Mouse (Mus musculus) natural killer cell, adult 2 months (primary cell): ENCODE measurements around the gene Xxylt1.
A peak's percentile ranks its signal among the peaks of the same experiment; 100 is the strongest.
"Not testable (repeated sequence)": the region's sequence is repeated elsewhere in the genome, so short reads cannot be mapped to it uniquely, and the experiment has no call there.

Source experiments
- DNase-seq, 2 experiments: peaks; one replicate each; pipeline ENCODE4 v3.0.0; 2022; ENCODE audit warnings: low spot score in 2 of 2

Gene Xxylt1

DNA sequence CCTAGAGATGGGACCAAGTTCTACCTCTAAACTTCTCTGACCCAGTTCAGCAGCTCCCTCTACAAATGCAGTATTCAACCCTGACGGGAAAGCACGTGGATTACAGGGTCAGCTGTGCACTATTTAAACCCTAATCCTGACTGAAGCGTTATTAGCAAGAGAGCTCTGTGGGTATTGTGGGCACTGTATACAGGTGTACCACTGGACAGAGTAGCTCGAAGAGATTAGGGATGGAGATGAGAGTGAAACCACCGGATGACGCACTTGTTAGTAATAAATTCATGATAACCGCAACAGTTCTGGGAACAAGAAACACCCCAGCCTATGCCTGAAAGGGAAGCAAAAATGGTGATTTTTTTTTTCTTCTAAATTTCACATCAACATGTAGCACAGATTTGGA is 57.0 kb downstream of the Xxylt1 start:
- no peak for DNase-seq

DNA sequence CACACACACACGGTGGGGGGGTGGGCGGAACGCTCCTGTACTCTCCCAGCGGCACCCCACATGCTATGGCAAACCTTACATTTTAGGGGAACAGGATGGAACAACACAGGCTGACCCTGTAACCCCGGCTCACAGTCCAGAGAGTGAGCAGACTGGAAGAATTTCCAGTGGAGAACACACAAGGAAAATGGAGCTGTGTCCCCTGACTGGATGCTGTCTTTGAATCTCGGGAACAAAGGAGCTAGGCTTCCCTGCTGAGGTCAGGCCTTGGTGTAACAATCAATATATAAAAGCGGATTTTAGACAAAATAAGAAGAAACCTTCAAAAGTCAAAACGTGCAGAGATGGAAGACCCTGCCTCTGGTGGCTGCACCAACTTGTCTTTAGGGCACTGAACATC is 57.4 kb downstream of the Xxylt1 start:
- DNase-seq, result no peak

DNA sequence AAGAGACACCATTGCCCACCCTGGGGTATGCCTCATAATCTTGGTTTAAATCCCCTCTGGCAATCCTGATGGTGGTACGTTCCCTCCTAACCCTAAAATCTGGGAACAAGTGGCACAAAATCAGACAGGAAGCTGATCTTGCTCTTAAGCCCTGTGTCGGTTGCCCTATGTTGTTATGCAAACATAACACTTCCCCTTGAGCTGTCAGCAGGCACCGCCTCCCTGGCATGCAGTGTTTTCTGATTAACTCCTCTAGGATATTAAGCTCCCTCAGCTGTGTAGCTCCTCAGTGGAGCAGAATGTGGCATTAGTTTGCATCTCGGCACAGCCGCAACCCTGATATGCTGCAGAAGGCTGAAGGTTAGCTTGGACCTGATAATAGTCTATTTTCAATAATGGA is 58.9 kb downstream of the Xxylt1 start:
- DNase-seq, result no peak

DNA sequence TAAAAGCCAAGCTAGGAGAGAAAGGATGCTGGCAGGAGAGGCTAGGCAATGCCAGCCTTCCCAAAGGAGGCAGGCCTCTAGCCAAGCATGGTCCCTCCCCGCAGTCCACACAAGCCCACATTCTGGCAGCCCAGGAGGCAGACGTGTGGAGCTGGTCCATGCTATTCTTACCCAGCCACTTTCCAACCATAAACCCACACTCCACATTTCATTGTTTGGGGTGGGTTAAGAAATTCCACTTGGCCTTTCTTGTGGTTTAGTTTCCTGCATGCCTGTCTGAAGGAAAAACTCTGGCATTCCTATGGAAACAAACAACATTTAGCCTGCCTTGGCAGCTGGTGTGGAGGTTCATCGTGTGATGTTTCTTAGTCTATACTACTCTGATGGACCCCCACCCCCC is 61.7 kb downstream of the Xxylt1 start:
- DNase-seq, result no peak

DNA sequence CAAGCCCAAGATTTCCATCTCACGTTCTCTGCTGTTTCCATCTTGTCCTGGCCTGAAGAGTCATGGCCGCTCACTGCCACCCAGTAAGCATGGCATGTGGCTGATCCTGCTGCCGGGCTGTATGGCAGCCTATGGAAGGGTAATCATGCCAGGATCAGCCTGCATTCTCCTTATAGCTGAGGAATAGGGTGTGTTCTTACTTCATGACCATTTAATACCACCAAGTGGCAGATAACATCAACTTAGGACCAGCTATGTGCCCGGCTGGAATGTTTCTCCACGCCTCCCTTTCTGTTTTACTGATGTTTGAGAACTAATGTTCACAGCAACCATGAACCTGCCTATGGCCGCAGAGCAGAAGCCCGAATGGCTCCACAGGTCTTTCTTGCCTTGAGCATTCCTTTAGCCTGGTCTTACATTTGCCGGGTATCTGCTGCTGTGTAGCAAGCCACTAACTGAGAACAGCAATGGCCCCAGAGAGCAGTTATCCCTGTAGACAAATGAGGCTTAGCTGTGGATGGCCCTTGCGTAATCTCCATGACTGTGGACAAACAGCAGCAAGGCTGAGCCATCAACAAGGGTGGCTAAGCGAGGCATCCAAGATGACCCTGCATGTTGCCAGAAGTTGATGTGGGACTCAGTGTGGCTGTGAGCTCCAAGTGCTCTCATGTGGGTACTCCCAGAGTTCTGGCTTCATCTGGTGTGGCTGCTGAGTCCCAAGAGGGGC is 63.4 kb downstream of the Xxylt1 start:
- no peak for DNase-seq

DNA sequence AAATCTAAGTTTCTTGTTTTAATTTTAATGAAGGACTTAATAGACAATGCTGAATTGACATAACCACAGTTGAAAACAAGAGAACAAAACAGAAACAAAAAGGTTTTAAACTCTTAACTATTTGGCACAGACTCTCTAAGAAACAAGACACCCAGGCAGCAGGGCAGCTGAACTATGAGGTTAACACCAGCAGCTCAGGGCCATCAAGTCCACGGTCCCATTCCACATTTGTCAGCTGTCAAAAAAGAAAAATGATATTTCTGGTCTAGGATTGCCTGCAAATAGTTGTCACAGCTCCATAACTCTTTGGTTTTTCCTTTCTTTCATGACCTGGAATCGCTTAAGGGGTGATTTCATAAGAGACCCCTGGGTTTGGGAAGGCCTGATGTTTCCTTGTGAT is 64.6 kb downstream of the Xxylt1 start:
- no peak for DNase-seq

DNA sequence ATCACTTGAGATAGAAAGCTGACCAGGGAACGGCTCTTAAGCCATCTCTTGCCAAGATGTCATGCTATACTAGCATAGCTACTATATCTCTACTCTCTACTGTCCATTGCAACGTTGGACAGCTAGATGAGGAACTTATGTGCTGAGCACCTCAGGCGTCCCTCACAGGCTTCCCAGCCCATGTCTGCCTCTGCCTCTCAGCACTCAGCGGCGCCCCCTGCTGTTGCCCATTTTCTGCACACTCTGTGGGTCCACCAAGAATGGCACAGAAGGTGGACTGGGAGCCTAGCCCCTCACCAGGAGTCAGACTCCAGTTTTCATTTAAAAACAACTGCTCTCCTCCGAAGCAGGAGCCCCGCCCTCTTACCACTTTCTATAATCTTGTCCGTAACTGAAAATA is 65.1 kb downstream of the Xxylt1 start:
- DNase-seq, result peak in 1 of 2 experiments; percentile 48

DNA sequence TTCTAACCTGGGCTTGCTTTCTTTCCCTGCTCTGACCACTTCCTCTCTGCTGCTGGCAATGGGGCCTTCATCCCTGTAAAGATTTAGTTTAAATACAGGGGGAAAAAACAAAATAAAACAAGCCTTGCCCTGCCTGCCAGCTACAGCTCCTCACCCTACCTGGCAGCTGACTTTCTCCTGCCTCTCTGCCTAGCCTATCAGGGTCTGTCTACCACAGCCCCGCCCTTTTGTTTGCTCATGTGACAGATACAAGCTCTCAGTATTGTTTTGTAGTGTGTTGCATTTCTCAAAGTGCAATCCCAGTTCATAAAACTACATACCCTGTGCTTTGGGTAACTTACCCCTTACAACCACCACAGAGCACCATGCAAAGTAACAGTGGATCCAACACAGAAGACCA is 66.0 kb downstream of the Xxylt1 start:
- DNase-seq, result no peak

DNA sequence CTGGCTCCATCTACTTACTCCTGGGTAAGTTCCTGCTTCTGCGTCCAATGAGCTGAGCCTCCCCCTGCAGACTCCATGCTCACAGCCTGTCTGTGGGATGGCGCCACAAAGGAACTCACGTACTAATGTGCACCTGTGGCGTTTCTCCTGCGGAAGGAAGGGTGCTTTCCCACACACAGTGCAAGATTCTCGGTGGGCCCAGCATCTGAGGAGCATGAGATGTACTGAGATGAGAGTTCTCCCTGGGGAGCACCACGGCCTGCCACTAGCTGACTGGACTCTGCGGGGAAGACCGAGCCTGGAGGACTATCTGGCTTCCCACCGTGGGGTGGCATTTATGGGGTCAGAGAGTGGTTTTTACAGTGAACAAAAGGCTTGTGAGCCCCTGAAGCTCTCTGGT is 69.0 kb downstream of the Xxylt1 start:
- DNase-seq, result no peak

DNA sequence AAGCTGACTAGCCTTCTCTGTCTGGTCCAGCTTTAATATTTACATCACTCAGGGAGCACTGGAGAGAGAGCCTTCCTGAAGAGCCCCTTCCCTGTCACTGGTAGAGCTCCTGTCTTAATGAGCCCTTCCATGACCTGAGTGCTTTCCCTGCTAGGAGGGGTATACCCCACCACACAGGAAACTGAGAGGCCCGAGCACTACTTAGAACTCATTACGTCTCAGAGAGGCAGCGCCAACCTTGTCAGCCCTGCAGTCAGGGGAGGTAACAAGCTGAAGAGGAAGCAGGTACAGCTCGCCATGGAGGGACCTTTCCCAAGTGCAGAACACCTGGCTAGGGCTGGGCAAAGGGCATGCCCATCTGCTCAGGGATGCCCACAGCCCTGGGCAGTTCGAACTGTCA is 70.8 kb downstream of the Xxylt1 start:
- no peak for DNase-seq

DNA sequence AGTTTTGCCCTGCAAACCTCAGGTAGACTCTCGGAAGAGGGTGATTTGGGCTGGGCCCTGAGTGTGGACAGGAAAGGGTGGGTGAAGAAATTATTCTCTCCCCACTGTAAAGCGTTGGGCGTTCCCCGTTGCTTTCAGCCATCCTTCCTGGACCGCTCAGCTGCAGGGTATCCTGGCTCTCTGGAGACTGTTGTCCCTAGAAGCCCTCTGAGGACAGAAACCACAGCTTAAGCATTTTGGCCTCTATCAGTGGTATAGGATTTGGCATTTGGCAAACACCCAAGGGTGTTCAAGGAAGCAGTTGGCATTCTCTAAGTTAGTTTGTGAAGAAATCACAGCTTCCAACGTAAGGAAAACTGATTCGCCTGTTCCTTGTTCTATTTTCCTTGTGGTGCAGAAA is 72.9 kb downstream of the Xxylt1 start:
- no peak for DNase-seq

DNA sequence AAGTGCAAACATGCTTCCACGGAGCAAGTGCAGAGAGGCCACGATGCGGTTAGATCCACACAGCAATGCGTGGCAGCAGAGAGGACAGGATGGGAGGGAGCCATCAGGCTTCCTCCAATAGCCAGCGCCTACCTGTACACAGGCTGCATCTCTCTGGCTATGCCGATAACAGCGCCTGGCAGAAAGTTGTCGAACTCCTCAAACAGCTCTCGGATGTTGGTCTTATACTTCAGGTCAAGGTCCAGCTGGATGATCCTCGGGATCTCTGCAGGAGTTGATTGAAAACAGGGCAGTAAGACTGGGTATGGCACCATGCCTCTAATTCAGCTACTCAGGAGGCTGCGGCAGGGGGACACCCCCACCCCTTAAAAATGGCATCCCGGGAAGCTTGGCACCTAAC is 73.7 kb downstream of the Xxylt1 start:
- no peak for DNase-seq

DNA sequence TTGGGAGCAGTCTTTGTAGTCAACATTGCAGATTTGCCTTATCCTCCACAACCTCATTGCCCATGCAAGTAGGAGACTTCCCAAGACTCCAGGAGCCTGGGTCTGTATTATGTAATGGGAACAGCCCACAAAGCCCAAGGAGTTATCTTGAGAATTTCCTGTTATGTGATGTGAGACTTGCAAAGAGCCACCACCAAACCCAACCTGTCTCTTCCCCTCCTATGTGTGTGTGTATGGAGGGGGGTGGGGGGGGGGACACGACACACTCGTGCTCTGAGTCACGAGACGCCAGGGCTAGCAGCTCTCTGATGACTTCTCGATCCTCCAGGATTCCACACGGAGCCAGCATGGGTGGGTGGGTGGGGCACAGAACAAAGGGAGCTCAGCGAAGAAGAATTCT is 75.5 kb downstream of the Xxylt1 start:
- no peak for DNase-seq

DNA sequence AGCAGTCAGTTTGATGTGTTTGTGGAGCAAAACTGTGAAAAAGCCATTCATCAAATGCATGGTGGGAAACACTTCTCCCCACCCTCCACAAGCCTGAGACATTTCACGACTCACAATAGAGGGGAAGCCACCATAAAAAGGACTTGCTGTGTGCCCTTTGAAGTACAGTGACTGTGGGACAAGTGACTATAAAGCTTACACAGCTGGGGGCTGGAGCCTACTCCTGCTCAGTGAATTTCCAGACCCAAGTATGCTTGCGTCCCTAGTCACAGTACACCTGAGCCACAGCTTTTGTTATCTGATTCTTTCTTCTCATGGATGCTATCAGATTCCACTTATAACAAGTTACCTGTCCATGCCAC is 76.9 kb downstream of the Xxylt1 start:
- no peak for DNase-seq

DNA sequence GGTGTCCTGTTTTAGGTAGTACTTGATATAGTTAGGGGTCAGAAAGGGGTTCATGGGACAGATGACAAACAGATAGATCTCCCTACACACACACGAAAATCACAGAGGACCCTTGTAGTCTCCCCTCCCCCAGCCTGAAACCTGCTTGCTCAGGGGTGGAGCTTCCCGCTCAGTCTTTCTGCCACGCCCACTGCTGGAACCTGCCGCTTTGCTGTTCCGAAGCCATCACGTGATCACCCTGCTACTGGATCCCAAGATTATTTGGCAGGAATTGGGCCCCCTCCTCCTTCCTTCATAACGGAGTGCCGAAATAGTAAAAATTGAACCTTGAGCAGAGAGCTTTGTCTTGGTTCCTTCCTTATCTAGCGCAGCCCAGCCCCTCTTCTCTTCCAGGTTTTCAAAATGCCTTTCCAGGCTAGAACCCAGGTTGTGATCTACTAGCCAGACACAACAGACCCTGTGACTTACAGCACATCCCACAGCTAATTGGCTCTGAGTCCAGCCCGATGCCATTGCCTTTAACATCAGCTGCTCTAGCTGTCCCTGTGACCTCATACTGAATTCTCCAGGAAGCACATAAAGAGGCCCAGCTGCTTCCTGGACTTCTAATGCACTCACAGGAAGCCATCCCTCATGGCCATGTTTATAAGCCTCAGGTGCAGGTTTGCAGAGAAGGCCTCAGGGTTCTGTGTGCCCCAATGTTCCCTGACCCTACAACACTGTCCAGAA is 77.5 kb downstream of the Xxylt1 start:
- DNase-seq, result not testable (repeated sequence)

DNA sequence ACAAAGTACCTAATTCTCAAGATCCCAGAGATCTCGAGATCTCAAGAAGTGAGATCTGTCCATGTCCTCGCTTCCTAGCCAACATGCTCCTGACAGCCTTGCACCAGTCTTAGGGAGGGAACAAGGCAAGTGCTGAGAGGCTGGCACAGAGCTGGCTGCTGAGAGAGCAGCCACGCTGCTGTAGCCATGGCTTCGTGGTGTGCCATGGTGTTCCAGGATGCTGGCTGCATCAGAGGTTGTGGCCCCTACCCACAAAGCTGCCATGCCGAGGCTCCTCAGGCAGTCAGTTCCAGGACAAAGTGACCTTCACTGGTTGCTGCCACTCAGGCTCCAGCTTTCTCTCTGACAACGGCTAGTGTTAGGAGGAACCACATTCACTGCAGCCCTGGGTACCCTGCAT is 78.3 kb downstream of the Xxylt1 start:
- no peak for DNase-seq

DNA sequence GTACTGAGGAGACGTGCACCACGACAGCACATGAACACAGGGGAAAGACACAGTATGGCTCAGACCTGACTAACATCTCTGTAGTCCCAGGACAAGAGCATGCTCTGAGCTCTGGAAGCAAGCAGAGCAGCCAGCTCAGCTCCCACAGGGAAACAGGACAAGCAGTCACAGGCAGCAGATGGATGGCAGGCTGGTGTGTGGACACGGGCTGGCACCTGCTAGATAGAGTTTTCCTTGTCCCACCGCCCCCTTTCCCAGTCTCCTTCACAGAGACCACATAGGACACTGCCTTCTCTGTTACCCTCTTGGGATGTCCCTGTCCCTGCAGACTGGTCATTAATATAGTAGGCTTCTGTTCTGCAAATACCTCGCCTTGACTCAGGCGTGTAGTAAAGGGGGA is 79.1 kb downstream of the Xxylt1 start:
- no peak for DNase-seq

DNA sequence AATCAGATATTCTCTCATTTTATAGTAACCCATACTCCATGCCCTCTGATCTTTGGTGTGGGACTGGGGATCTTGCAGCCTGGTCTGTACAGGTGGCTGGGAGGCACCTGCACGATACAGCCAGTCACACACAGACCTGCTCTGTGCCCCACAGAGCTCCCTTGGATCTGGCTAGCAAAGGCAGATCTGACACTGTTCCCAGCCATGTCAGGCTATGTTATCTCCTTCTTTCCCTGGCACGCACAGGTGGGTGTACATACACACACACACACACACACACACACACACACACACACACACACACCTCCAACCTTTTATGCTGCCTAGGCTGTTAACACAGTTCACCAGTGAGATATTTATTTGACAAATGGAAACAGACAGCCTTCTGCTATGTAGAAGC is 82.5 kb downstream of the Xxylt1 start:
- DNase-seq, result no peak

DNA sequence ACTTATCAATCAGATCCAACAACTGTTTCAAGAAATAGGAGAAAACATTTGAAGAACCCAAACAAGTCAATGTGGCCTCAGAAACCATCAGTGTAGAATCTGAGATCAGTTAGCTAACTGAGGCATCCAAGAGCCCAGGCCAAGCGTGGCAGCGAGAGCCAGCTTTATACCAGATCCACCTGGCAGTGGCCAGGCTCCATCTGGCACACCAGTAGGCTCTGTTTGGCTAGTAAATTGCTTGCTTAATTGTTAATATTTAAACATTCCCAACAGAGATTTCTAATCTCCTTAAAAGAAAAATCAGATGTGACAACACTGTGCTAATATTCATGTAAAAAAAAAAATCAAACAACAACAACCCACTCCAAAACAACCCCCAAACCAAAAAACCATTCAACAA is 83.2 kb downstream of the Xxylt1 start:
- DNase-seq, result no peak

DNA sequence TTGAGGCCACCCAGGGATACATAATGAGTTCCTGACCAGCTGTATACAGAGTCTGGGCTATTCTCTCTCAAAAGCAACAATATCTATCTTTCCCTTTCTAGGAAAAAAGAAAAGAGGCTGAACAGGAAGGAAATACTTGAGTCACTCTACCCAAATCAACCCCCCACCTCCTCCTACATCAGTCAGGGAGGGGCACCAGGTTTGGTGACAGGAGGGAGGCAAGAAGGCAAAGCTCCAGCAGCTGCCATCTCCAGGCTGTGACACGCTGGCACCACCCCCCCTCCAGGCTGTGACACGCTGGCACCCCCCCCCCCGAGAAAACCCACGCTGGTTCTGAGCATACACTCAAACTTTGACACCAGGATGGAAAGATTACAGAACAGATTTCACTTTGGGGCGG is 85.8 kb downstream of the Xxylt1 start:
- DNase-seq, result no peak

DNA sequence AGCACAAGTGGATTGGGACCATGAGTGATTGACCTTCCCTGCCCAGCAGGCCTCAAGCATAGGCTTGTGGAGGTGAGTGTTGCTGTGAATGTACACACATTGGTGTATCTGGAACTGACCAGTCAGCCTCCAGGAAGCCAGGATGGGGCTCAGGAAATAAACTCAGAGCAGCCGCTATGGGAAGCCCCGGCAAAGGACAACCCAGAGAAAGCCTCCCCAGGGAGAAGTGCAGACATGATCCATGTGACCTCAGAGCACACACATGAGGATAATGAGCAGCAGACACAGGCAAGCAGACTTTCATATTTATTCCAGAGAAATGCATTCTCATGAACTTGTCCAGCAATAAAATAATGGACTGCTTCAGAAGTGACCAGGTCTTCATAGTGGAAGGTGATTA is 86.4 kb downstream of the Xxylt1 start:
- no peak for DNase-seq

DNA sequence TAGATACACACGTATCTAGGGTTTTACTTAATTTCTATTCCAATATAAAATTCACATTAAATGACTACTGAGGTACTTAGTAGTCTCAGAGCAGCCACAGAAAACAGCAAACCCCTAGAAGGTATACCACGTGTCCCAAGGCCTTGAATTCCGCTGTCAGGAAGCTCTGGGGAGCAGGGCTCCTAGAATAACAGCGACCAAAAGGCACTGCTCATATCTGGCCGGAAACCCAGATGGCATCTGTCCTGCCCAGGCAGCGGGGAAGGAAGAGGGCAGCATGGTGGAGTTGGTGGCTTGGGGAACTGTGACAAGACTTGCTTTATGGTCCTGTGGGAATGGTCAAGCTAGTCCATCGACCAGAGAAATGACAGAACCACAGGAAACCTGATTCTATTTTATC is 86.9 kb downstream of the Xxylt1 start:
- no peak for DNase-seq

DNA sequence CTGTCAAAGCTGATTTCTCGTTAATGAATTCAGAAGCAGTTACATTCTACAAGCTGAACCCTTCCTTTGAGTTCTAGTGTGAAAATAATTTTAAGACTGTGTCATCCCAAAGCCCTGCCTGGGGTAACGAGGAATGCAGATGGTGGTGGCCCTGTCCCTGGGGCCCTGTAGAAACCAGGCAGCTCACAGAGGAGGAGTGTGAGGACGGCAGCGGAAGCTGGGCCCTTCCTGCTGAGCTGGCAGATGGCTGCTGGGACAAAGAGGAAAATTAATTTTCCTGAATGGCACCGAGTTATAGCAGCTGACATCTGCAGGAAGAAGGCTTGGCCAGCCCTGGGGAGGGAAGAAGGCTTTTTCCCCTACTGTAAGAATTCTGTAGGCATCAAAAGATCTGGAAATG is 88.7 kb downstream of the Xxylt1 start:
- DNase-seq, result no peak

DNA sequence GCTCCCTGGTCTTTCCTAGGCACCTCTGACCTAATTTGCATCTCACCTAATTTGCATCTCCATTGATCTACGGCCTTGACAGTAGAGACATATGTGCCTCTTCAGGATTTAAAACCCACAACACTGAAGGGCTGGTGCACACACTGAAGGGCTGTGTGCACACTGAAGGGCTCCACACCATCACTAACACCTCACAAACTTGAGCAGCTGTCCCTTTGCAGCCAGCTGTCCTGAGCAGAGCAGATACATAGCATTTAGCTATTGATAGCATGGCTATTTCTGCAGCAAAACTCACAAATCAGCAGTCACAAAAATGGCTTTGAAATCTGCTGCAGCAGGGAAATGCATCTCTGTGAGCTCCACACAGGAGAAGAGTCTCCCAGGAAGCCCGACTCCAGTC is 90.6 kb downstream of the Xxylt1 start:
- no peak for DNase-seq
